Mouse (Mus musculus) spleen, postnatal 36 days (tissue): ENCODE measurements around the gene Vamp4.

Experiments
- DNase-seq, 2 experiments: peaks; one replicate each; pipeline ENCODE4 v3.0.0; 2022; ENCODE audit warnings: low spot score in 2 of 2, mixed read lengths in 1 of 2

Gene Vamp4

GRCm38 (mm10) chr1:162648416-162648815 is 78.1 kb downstream of the Vamp4 start:
- DNase-seq: no peak
